Mouse (Mus musculus): ENCODE data around the gene Dusp3.

Dusp3 gene

DNA sequence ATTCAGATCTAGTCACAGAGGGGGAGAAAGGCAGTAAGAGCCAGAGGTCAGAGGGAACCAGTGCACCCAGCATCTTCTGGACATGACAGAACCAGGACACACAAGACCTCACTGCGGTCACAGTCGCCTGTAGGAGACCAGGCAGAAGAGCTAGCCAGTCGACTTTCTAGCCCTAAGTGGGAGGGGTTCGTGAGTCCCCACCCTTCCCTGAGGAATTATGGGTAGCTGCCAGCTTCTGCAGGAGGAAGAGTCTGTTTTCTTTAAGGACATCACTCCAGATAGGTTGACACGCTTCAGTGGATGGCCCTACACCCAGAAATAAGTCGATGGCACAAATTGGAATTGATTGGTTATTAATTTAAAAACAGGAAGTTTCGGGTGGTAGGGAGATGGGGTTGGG lies 50.4 kb downstream of the Dusp3 start:
- in situ Hi-C loops (cut with MboI, MseI): loop anchor here (10.0 kb wide), 1 partner anchor 528 kb away; no protein-coding TSS in a partner anchor

GRCm38 (mm10) chr11:101935743-101936142 lies 51.1 kb downstream of the Dusp3 start:
- in situ Hi-C loops (cut with MboI, MseI): loop anchor here (10.0 kb wide), 1 partner anchor 529 kb away; no protein-coding TSS in a partner anchor

GRCm38 (mm10) chr11:101931978-101932377 lies 54.8 kb downstream of the Dusp3 start:
- in situ Hi-C loops (cut with MboI, MseI): loop anchor here (10.0 kb wide), 1 partner anchor 533 kb away; no protein-coding TSS in a partner anchor

GRCm38 (mm10) chr11:101928030-101928762 lies 58.6 kb downstream of the Dusp3 start:
- in situ Hi-C loops (cut with MboI, MseI): no loop called here

GRCm38 (mm10) chr11:101926951-101927589 lies 59.7 kb downstream of the Dusp3 start:
- in situ Hi-C loops (cut with MboI, MseI): no loop called here

GRCm38 (mm10) chr11:101925636-101926035 lies 61.2 kb downstream of the Dusp3 start:
- in situ Hi-C loops (cut with MboI, MseI): no loop called here

DNA sequence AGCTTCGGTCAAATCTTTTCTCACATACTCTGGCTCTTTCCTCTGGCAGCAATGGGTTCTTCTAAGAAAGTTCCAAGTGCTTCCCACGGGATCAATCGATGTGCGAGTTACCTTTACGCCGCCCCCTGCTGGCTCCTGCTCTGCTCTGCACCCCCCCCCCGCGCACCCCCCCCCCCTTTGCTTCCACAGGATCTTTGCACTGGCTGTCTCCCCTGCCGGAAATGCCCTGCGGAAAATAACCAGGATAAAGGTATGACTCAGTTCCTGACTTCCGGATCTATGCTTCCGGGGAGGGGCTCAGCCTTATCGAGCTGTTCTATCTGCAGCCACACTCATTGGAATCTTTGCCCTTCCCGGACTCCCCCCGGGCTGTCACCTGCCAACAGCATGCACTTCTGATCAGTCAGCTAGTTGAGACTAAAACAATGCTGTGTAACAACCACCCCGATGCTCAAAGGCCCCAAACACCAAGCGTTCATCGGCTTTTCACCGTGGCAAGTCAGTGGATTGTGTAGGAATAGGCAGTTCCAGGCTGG lies 62.3 kb downstream of the Dusp3 start:
- in situ Hi-C loops (cut with MboI, MseI): loop anchor here (5.0 kb wide), 1 partner anchor 43 kb away; the partner anchor contains the start of gene Sost

- in situ Hi-C loops (cut with MboI, MseI): loop anchor here (5.0 kb wide), 1 partner anchor 43 kb away; the partner anchor contains the start of gene Sost
These were observed 62.8 kb downstream of the Dusp3 start for GRCm38 (mm10) chr11:101923988-101924387.

- in situ Hi-C loops (cut with MboI, MseI): loop anchor here (5.0 kb wide), 1 partner anchor 46 kb away; the partner anchor contains the start of gene Sost
These were observed 65.4 kb downstream of the Dusp3 start for GRCm38 (mm10) chr11:101921361-101921952.
